Mouse (Mus musculus) E14TG2a.4 (cell line): Measurements from ENCODE around the gene Grin2d.

ENCODE experiments used
- H3K27me3 ChIP-seq: 2 replicates; pipeline ENCODE4 v1.6.1; 2014; ENCODE audit warnings: low read length, control low read depth; ENCODE audit not compliant: insufficient read depth
- H3K36me3 ChIP-seq: 2 replicates; pipeline ENCODE4 v1.6.1; 2014; ENCODE audit warnings: low read length, control low read depth; ENCODE audit not compliant: insufficient read depth
- H3K4me1 ChIP-seq: replicated peaks from 2 replicates; pipeline ENCODE4 v1.6.1; 2014; ENCODE audit warnings: low read depth, low read length, control low read depth
- H3K4me3 ChIP-seq: replicated peaks from 2 replicates; pipeline ENCODE4 v1.5.1; 2014; ENCODE audit warnings: mild to moderate bottlenecking, low read length
- H3K9me3 ChIP-seq: 2 replicates; pipeline ENCODE4 v1.6.1; 2014; ENCODE audit warnings: low read length, control low read depth
- CTCF ChIP-seq: conservative IDR thresholded peaks from 2 replicates; pipeline ENCODE4 v1.5.1; 2014; ENCODE audit warnings: low read length
- NANOG ChIP-seq: IDR thresholded peaks from 2 replicates; pipeline ENCODE4 v1.6.1; 2014; ENCODE audit warnings: borderline replicate concordance, low read length, mixed read lengths
- POU5F1 ChIP-seq: IDR thresholded peaks from 2 replicates; pipeline ENCODE4 v1.6.1; 2014; ENCODE audit warnings: low read length, borderline replicate concordance

Grin2d gene

DNA sequence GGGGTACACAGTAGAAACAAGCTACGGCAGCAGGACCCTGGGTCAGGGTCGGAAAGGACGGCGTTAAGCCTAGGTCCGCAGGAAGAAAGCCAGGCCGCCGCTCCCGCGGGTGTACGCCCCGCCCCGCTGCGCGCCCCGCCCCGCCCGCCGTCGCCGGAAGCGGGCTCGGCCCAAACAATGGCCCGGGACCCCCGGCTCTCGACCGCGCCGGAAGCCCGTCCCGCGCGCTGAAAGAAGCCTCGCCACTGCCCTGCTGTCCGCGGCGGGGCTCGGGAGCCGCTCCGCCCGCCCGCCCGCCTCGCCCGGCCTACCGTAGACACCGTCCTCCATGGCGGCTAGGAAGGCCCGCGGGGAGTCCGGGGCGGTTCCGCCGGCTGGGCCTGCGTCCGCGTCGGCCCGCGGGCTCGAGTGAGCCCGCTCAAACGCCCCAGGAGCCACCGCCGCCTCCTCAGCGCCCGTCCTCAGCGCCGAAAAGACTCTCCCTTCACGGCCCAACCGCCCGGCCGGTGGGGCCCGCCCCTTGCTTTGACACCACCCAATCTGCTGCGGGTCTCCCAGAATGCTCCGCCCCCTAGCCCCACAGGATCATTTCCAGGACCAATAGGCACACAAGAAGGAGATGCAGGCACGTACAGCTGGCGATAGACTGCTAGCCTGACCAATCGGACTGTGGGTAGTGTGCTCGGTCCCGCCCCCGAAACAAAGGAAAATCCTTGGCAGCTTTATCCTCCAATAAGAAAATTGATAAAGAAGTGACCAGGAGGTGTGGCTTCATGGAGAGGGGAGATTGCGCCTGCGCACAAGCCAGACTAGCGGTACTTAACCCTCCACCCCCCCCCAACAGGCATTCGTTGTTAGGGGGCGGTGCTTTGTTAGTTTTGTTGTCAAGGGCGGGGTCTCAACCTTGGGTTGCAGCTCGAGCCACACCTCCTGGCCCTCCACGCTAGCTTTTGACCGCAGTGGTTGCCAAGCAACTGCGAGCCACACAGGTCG is 64.1 kb downstream of the Grin2d start, which contains the start of gene Cyth2:
Gene Cyth2 (minus strand): TSS at position 795 of the 993 bp plus-strand sequence.
- Histone ChIP-seq H3K27me3 (peaks cover 10% of the 10 kb centered on the region), H3K4me1 (peaks cover 64% of the 10 kb centered on the region), H3K9me3 (no peaks in the 10 kb centered on the region), H3K36me3 (peaks cover 40% of the 10 kb centered on the region), H3K4me3 (peak within 1 kb of the TSS; percentile 96)
- TF ChIP-seq CTCF: no peak
- no peak for TF ChIP-seq POU5F1
- TF ChIP-seq NANOG: no peak

DNA sequence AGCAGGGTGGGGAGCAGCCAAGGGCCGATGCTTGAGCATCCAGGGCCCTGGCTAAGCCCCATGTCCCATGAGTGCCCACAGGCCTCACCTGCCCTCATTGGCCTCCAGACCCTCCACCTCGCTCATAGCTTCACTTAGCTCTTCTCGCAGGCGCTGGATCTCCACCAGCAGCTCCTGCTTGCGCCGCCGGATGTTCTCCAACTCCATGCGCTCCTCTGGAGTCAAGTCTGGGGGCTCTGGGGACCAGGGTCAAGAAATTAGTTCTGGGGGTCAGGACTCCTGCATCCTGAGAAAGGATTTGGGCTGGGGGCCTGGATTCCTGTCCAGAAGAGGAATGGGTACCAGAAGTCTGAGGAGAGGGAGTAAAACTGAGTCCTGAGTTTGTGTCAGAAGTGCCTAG is 65.3 kb downstream of the Grin2d start:
- no peaks in the 10 kb centered on the region for H3K27me3 ChIP-seq
- H3K36me3 ChIP-seq: peaks cover 52% of the 10 kb centered on the region
- H3K4me1 ChIP-seq: peaks cover 72% of the 10 kb centered on the region
- no peaks in the 10 kb centered on the region for H3K9me3 ChIP-seq
- TF ChIP-seq CTCF (no peak), POU5F1 (no peak), NANOG (no peak)
- H3K4me3 ChIP-seq: peak overlapping the region; percentile 96

DNA sequence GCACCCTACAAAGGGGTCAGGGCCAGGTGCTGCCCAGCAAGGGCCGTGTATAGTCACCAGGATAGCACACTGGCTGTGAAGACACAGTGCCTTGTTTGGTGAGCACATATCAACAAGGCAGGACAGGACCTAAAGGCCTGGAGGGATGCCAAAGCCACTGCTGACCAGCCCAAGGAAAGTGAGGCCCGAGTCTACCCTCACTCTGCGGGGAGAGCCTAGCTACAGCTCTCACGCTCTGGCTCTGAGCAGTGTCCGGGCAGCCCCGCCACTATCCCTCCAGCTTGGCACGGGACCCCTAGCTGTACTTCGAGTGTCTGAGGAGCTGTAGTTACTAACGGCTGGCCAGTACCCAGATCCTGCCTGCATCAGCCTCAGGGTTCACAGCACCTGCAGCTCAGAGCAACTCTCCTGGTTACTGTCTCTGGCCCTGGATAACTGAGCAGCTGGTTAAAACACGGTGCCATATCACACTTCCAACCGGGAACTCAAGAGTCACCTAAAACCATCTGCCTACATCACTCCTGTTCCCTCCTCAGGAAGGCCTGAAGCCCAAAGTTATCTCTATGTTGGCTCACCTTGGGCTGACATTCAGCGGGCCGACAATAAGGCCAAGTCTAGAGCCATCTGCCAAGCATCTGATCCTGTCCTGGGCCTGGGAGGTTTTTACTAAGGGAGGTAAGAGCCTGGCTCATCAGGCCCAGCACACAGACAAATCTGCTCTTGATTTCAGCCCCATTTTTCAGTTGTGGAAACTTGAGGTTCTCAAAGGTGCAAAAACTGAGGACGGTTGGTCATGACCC is 68.7 kb downstream of the Grin2d start:
- Histone ChIP-seq H3K4me1 (peaks cover 78% of the 10 kb centered on the region), H3K27me3 (no peaks in the 10 kb centered on the region), H3K36me3 (peaks cover 76% of the 10 kb centered on the region), H3K9me3 (no peaks in the 10 kb centered on the region), H3K4me3 (peak overlapping the region; percentile 20; the same call in 1 of the 2 replicates)
- TF ChIP-seq NANOG (no peak), POU5F1 (no peak), CTCF (no peak)

DNA sequence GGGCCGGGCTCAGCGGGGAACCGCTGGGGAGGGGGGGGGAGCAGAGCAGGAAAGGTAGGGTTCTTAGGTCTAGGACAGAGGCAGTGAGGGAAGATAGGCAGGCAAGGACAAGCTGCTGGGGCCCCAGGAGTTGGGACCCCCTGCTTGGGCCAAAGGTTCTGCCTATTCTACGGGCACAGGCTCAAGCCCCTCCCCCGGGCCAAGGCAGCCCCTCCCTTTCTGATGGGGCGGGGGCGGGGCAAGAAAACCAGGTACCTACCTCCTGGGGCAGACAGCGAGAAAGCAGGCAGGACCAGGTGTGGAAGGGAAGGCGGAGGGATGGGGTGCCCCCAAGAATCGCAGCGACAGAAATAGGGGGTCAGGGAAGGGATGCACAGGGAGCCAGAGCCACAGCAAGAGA is 69.7 kb downstream of the Grin2d start:
- peaks cover 78% of the 10 kb centered on the region for H3K4me1 ChIP-seq
- TF ChIP-seq NANOG (no peak), CTCF (no peak), POU5F1 (no peak)
- no peaks in the 10 kb centered on the region for H3K9me3 ChIP-seq
- H3K4me3 ChIP-seq: peak overlapping the region; percentile 20; the same call in 1 of the 2 replicates
- H3K27me3 ChIP-seq: no peaks in the 10 kb centered on the region
- H3K36me3 ChIP-seq: peaks cover 77% of the 10 kb centered on the region

DNA sequence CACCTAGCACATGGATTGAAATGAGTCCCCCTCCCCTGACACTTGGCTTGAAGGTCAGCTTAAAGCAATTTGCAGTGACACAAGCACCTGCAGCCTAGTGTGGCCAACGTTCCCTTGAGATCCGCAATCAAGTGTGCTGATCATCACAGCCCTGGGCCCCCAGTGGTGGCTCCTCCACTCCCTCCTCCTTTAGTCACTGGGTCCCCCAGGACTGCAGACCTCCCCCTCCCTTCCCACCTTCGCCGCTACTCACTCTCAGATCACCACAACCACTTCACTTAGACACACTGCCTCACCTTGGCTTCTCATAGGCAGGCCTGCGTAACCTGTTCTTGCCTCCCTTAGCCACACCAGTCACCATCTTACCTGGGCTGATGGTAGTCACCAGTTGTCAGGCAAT is 72.2 kb downstream of the Grin2d start:
- TF ChIP-seq POU5F1 (no peak), CTCF (no peak), NANOG (no peak)
- Histone ChIP-seq H3K4me3 (no peak overlapping the region), H3K4me1 (peaks cover 64% of the 10 kb centered on the region), H3K27me3 (no peaks in the 10 kb centered on the region), H3K9me3 (no peaks in the 10 kb centered on the region), H3K36me3 (peaks cover 64% of the 10 kb centered on the region)

DNA sequence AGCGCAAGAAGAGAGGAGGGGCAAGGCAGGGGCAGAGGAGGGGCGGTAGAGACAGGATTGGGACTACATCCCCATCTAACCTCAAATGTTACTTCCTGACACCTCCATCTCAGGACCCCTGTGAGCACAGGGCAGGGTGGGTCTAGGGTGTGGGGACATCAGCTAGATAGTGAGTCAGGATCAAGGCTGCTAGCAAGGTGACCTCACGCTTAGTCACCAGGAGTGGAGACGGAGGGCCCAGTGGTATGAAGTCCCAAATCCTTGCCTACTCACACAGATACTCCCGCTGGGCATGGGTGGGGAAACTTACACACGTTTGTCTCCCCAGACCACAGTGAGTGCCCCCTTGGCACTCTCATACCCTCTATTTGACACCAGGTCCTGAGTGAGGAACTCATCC is 75.6 kb downstream of the Grin2d start:
- Histone ChIP-seq H3K27me3 (peaks cover 9% of the 10 kb centered on the region), H3K36me3 (peaks cover 30% of the 10 kb centered on the region), H3K9me3 (no peaks in the 10 kb centered on the region), H3K4me3 (no peak overlapping the region), H3K4me1 (peaks cover 55% of the 10 kb centered on the region)
- TF ChIP-seq NANOG (no peak), POU5F1 (no peak), CTCF (no peak)

DNA sequence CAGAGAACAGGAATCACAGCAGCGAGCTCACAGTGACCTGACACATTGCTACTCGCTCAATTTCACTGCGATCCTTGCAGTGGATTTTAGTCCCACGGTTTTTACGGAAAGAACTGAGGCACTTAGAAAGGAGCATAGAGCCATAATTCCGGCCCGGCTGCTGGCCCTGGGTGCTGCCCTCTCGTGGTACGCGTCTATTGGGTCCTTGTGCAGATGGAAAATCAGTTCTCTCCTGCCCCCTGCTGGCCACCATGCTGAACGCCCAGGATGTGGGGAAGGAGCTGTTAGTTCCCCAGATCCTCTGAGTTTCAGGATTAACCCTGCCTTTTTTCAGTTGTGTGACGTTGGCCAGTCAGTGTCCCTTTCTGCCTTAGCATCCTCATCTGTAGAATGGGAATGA is 76.8 kb downstream of the Grin2d start:
- peaks cover 14% of the 10 kb centered on the region for H3K27me3 ChIP-seq

DNA sequence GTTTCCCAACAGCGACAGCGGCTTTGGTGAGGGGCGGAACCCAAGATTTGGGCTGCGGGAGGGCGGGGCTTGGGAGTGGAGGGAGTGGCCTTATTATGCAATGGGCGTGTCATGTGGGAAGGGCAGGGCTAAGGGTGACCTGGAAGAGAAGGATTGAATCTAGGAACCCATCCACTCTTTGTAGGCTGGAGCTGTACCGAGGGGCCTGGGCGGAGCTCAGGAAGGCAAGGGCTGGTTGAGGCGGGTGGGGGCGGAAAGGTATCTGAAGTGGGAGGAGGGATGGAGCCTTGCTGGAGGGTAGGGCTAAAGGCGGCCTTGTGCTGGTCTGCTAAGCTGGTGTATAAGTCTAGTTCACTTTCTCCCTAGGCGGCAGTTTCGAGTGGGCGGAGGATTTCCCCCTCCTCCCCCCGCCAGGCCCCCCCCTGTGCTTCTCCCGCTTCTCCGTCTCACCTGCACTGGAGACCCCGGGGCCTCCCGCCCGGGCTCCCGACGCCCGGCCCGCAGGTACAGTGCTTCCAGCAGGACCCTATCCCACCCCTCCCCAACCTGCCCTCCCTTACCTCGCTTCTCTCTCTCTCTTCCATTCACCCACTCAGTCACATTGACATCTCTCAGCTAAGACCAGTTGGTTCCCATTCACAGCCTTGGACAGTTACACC is 77.5 kb downstream of the Grin2d start:
- Histone ChIP-seq H3K4me3 (peak overlapping the region; percentile 66), H3K27me3 (peaks cover 14% of the 10 kb centered on the region), H3K4me1 (peaks cover 45% of the 10 kb centered on the region), H3K9me3 (no peaks in the 10 kb centered on the region), H3K36me3 (peaks cover 12% of the 10 kb centered on the region)
- TF ChIP-seq NANOG (no peak), POU5F1 (no peak), CTCF (no peak)

More for the DNA sequence above, 76.8 kb downstream of the Grin2d start:
- H3K36me3 ChIP-seq: peaks cover 18% of the 10 kb centered on the region
- no peak for TF ChIP-seq NANOG
- TF ChIP-seq POU5F1: no peak
- TF ChIP-seq CTCF: peak; percentile 99
- no peaks in the 10 kb centered on the region for H3K9me3 ChIP-seq
- H3K4me3 ChIP-seq: peak overlapping the region; percentile 66
- peaks cover 52% of the 10 kb centered on the region for H3K4me1 ChIP-seq
